Mouse (Mus musculus) olfactory bulb, adult 2 months (tissue): ENCODE data around the gene Cass4. TPM values are rescaled to one million over a fixed set of nuclear protein-coding genes. Genes with fewer than 3 reads are reported as not detected.

Experiments used
- H3K27ac ChIP-seq: fragments of 200-500 bp; 2 replicates; pipeline ENCODE4 v1.5.1; 2012; ENCODE audit warnings: low read depth, low read length; ENCODE audit not compliant: insufficient read depth
- H3K4me1 ChIP-seq: fragments of 200-500 bp; 2 replicates; pipeline ENCODE4 v1.6.1; 2012; ENCODE audit warnings: low read length; ENCODE audit not compliant: control insufficient read depth, insufficient read depth
- H3K4me3 ChIP-seq: fragments of 200-500 bp; 2 replicates; pipeline ENCODE4 v1.5.1; 2012; ENCODE audit warnings: mild to moderate bottlenecking, low read depth, low read length, moderate library complexity; ENCODE audit not compliant: insufficient read depth
- CTCF ChIP-seq: fragments of 200-500 bp; IDR thresholded peaks from 2 replicates; pipeline ENCODE4 v1.5.1; 2012; ENCODE audit warnings: low read depth, mild to moderate bottlenecking, low read length, moderate library complexity; ENCODE audit not compliant: insufficient read depth
- POLR2A ChIP-seq: fragments of 200-500 bp; IDR thresholded peaks from 2 replicates; pipeline ENCODE4 v1.6.1; 2012; ENCODE audit warnings: mild to moderate bottlenecking, low read depth, low read length, moderate library complexity; ENCODE audit not compliant: insufficient read depth
- WGBS: fragments of 180-500 bp; shearing (Covaris S2); methylation state at CpG from one replicate; pipeline ENCODE4 v1.1.7; 2018; 5-methylcytosine and 5-hydroxymethylcytosine counted together
- polyA plus RNA-seq: library from polyadenylated mRNA; stranded (reverse); fragments of >200 nt; gene quantifications from 2 replicates; pipeline ENCODE4 v1.2.4, GENCODE M21; 2012; ENCODE audit warnings: low replicate concordance; ENCODE audit not compliant: missing spikeins, insufficient read depth, insufficient read length

The Cass4 gene
- polyA plus RNA-seq, 1 experiment = not detected

GRCm38 (mm10) chr2:172466427-172467132 is 73.0 kb downstream of the Cass4 start:
- Histone ChIP-seq H3K27ac (no peak overlapping the region), H3K4me1 (no peaks in the 10 kb centered on the region), H3K4me3 (no peak overlapping the region)
- TF ChIP-seq POLR2A = no peak
- TF ChIP-seq CTCF = no peak
- WGBS = 61% methylated on average over 11 of the region's 11 CpGs

- Histone ChIP-seq H3K4me3 (no peak overlapping the region), H3K27ac (no peak overlapping the region), H3K4me1 (no peaks in the 10 kb centered on the region)
- TF ChIP-seq CTCF (no peak), POLR2A (no peak)
- 91% methylated on average over 5 of the region's 5 CpGs for WGBS
These were observed 73.6 kb downstream of the Cass4 start for GRCm38 (mm10) chr2:172467206-172467605.

GRCm38 (mm10) chr2:172468346-172468819 is 74.8 kb downstream of the Cass4 start:
- Histone ChIP-seq H3K4me3 (no peak overlapping the region), H3K27ac (no peak overlapping the region), H3K4me1 (no peaks in the 10 kb centered on the region)
- WGBS = 59% methylated on average over 11 of the region's 11 CpGs
- TF ChIP-seq CTCF (no peak), POLR2A (no peak)

- H3K27ac ChIP-seq = no peak within 1 kb of the TSS
- TF ChIP-seq POLR2A = no peak
- TF ChIP-seq CTCF = no peak
- H3K4me1 ChIP-seq = 0 out of 2 replicates have a peak, but pooled peaks cover 2% of the 10 kb centered on the region
- WGBS = 74% methylated on average over 11 of the region's 11 CpGs
- no peak within 1 kb of the TSS for H3K4me3 ChIP-seq
These were observed 78.7 kb downstream of the Cass4 start, which contains the start of gene Fam209 for GRCm38 (mm10) chr2:172472318-172472717. TSS of gene Fam209 (plus strand) at chr2:172472520.

GRCm38 (mm10) chr2:172473591-172473990 is 80.0 kb downstream of the Cass4 start:
- TF ChIP-seq CTCF = no peak
- no peak for TF ChIP-seq POLR2A
- Histone ChIP-seq H3K4me3 (no peak overlapping the region), H3K4me1 (0 out of 2 replicates have a peak, but pooled peaks cover 2% of the 10 kb centered on the region), H3K27ac (no peak overlapping the region)
- 27% methylated on average over 8 of the region's 8 CpGs for WGBS

GRCm38 (mm10) chr2:172474970-172475369 is 81.4 kb downstream of the Cass4 start:
- no peak overlapping the region for H3K4me3 ChIP-seq
- H3K4me1 ChIP-seq = 0 out of 2 replicates have a peak, but pooled peaks cover 2% of the 10 kb centered on the region
- no peak for TF ChIP-seq POLR2A
- TF ChIP-seq CTCF = no peak
- WGBS = 45% methylated on average over 6 of the region's 6 CpGs
- H3K27ac ChIP-seq = no peak overlapping the region

GRCm38 (mm10) chr2:172476707-172477260 is 83.2 kb downstream of the Cass4 start:
- TF ChIP-seq POLR2A (no peak), CTCF (no peak)
- 37% methylated on average over 10 of the region's 10 CpGs for WGBS

GRCm38 (mm10) chr2:172477350-172477749 is 83.8 kb downstream of the Cass4 start:
- Histone ChIP-seq H3K4me1 (0 out of 2 replicates have a peak, but pooled peaks cover 2% of the 10 kb centered on the region), H3K4me3 (no peak overlapping the region), H3K27ac (no peak overlapping the region)
- no peak for TF ChIP-seq POLR2A
- no peak for TF ChIP-seq CTCF
- 32% methylated on average over 3 of the region's 3 CpGs for whole genome bisulfite sequencing

More at GRCm38 (mm10) chr2:172476707-172477260, 83.2 kb downstream of the Cass4 start:
- 0 out of 2 replicates have a peak, but pooled peaks cover 2% of the 10 kb centered on the region for H3K4me1 ChIP-seq
- no peak overlapping the region for H3K27ac ChIP-seq
- no peak overlapping the region for H3K4me3 ChIP-seq

- H3K27ac ChIP-seq = no peak overlapping the region
- 0 out of 2 replicates have a peak, but pooled peaks cover 2% of the 10 kb centered on the region for H3K4me1 ChIP-seq
- TF ChIP-seq CTCF (no peak), POLR2A (no peak)
- 5% methylated on average over 2 of the region's 2 CpGs for WGBS
- H3K4me3 ChIP-seq = no peak overlapping the region
These were observed 84.3 kb downstream of the Cass4 start for GRCm38 (mm10) chr2:172477860-172478259.
